Mouse (Mus musculus) forebrain, embryonic 15.5 days (tissue): ENCODE measurements around the gene Tmprss4. TPM values are rescaled to one million over a fixed set of nuclear protein-coding genes. Genes with fewer than 3 reads are reported as not detected.

Experiments used
- ATAC-seq: fragments of 200-750 bp; cut with Nextera tagmentation; replicated peaks from 2 replicates; pipeline ENCODE4 v1.8.0; 2017; ENCODE audit warnings: mild to moderate bottlenecking, moderate TSS enrichment, moderate library complexity
- H3K27ac ChIP-seq: fragments of 300-500 bp; sonication (generic); replicated peaks from 2 replicates; pipeline ENCODE4 v1.5.1; 2015; ENCODE audit warnings: mild to moderate bottlenecking, inconsistent platforms
- H3K27me3 ChIP-seq: fragments of 300-500 bp; sonication (generic); 2 replicates; pipeline ENCODE4 v1.6.1; 2015; ENCODE audit warnings: inconsistent platforms
- H3K36me3 ChIP-seq: fragments of 300-500 bp; sonication (generic); 2 replicates; pipeline ENCODE4 v1.6.1; 2015; ENCODE audit warnings: mild to moderate bottlenecking, inconsistent platforms
- H3K4me1 ChIP-seq: fragments of 300-500 bp; sonication (generic); 2 replicates; pipeline ENCODE4 v1.6.1; 2015; ENCODE audit warnings: inconsistent platforms
- H3K4me2 ChIP-seq: fragments of 300-500 bp; sonication (generic); replicated peaks from 2 replicates; pipeline ENCODE4 v1.6.1; 2015; ENCODE audit warnings: mild to moderate bottlenecking, inconsistent platforms
- H3K4me3 ChIP-seq: fragments of 300-500 bp; sonication (generic); 2 replicates; pipeline ENCODE4 v1.5.1; 2015; ENCODE audit warnings: mild to moderate bottlenecking, inconsistent platforms
- H3K9ac ChIP-seq: fragments of 300-500 bp; sonication (generic); replicated peaks from 2 replicates; pipeline ENCODE4 v1.6.1; 2015; ENCODE audit warnings: mild to moderate bottlenecking, inconsistent platforms
- H3K9me3 ChIP-seq: fragments of 300-500 bp; sonication (generic); 2 replicates; pipeline ENCODE4 v1.6.1; 2016; ENCODE audit warnings: inconsistent platforms
- WGBS: fragments of 180-500 bp; shearing (Covaris S2); methylation state at CpG from one replicate; pipeline ENCODE4 v1.1.7; 2015; ENCODE audit warnings: mixed read lengths; 5-methylcytosine and 5-hydroxymethylcytosine counted together
- polyA plus RNA-seq: library from polyadenylated mRNA; unstranded; fragments of >200 nt; fragmentation: Nextera tagmentation; extraction: Ambion mirVana; gene quantifications from 2 replicates; pipeline ENCODE4 v1.2.1, GENCODE M21; 2015

Gene Tmprss4
- polyA plus RNA-seq, 1 experiment from 2014 or later, result not detected

DNA sequence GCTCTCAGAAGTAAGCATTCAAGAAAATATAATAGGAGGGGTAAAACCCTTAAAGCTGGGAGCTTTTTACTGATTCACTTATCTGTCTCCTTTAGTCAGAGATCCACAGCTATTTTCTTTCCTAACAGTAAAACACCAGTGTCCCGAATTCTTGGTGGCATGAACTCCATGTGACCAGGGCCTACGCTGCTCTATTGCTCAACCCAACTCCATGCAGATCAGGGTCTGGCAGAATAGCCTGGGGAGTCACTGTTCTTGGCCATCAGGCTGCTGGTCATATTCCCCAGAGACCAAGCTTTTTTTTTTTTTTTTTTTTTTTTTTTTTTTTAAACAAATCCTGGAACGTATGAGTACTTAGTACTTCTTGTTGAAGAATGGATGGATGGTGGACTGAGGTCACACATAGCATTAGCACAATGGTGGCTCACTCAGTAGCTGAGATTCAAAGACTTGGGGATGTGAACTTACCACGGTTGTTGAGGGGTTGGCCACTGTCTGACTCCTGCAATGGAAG lies 14.2 kb downstream of the Tmprss4 start:
- Histone ChIP-seq H3K4me1 (no peaks in the 10 kb centered on the region), H3K4me3 (no peak overlapping the region), H3K27ac (no peak overlapping the region), H3K9me3 (no peaks in the 10 kb centered on the region), H3K4me2 (no peak overlapping the region), H3K9ac (no peak overlapping the region), H3K27me3 (no peaks in the 10 kb centered on the region), H3K36me3 (no peaks in the 10 kb centered on the region)
- WGBS, result 91% methylated on average over 4 of the region's 4 CpGs
- ATAC-seq, result no peak

DNA sequence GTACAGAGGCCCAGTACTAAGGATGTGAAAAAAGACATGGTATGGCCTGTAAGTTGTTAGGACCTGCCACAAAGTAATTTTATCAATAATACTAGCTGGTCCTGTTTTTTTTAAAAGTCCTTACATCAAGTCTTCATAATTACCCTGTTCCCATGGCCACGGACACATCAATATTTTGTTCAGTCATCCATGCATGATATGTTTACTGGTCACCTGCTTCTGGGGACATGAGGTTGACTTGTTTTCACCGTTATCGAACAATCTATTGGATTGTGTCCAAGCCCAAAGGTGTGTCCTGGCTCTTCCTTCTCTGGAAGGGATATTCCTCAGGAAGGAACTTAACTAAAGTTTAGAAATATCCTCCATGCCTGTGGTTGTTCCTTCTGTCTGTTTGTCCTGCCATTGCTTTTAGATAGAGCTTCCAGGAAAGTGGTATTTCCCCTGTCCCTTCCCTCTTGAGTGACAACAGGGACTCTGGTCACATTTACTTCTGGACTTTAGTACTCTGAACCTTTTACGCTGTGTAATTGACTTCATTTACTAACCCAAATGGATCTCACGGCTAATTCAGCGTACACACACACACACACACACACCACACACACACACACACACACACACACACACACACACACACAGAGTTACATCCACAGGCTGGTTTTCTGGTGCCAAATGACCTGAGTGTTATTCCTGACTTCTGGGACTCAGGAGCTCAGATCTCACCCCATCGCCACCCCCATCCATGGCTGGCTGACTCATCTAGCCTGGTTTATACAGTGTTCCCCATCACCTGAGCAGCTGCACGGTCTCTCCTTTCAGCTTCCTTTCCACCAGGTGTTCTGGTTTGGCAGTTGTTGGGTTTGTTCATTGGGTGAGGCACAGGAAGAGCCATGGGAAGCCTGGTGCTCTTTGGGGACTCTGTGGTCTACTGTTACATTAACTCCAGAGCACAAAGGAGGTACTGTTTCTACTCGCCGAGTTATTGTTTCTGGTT lies 15.0 kb downstream of the Tmprss4 start:
- H3K4me2 ChIP-seq, result no peak overlapping the region
- H3K9ac ChIP-seq, result no peak overlapping the region
- ATAC-seq, result no peak
- no peak overlapping the region for H3K27ac ChIP-seq
- WGBS, result 90% methylated on average over 10 of the region's 10 CpGs
- no peaks in the 10 kb centered on the region for H3K4me1 ChIP-seq
- H3K27me3 ChIP-seq, result no peaks in the 10 kb centered on the region
- no peaks in the 10 kb centered on the region for H3K36me3 ChIP-seq
- no peaks in the 10 kb centered on the region for H3K9me3 ChIP-seq
- no peak overlapping the region for H3K4me3 ChIP-seq

DNA sequence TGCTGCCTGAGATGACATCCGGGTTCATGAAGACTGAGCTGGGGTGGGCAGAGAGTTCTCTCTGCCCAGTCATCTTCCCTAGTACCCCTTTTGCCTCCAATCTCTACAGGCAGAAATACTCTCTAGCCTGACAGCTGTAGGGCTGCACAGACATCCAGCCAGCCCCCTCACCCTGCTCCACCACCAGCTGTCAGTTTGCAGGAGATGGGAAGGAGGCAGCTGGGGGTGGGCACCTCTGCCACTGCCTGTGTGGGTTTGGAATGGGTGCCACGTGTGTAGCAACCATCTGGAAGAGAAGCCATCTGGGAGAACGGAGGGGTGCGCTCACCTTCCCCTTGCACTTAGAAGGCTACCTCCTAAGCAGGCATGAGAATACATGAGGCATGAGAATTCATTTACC lies 18.6 kb downstream of the Tmprss4 start:
- no peaks in the 10 kb centered on the region for H3K27me3 ChIP-seq
- H3K4me2 ChIP-seq, result no peak overlapping the region
- no peak overlapping the region for H3K4me3 ChIP-seq
- 79% methylated on average over 4 of the region's 4 CpGs for WGBS
- no peak overlapping the region for H3K9ac ChIP-seq
- no peaks in the 10 kb centered on the region for H3K4me1 ChIP-seq
- no peaks in the 10 kb centered on the region for H3K36me3 ChIP-seq
- H3K9me3 ChIP-seq, result no peaks in the 10 kb centered on the region
- ATAC-seq, result no peak
- no peak overlapping the region for H3K27ac ChIP-seq

DNA sequence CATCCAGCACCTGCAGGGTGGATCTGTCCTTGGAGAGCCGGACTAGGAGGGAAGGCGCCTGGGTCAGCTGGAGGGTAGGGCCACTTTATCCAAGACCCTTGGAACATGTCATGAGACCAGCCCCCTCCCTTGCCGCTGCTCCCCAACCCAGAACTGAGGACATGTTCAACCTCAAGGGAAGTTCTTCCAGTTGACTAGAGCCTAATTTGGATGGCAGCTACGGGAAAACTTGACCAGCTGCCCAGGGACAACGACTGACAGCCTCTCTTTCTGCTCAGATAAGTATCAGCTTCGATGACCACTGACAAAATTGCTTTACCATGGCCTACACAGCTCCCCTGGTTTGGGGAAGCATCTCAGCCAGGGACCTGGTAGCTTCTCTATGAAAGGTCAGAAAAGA lies 20.6 kb downstream of the Tmprss4 start:
- Histone ChIP-seq H3K4me3 (no peak overlapping the region), H3K4me2 (no peak overlapping the region), H3K36me3 (no peaks in the 10 kb centered on the region)

DNA sequence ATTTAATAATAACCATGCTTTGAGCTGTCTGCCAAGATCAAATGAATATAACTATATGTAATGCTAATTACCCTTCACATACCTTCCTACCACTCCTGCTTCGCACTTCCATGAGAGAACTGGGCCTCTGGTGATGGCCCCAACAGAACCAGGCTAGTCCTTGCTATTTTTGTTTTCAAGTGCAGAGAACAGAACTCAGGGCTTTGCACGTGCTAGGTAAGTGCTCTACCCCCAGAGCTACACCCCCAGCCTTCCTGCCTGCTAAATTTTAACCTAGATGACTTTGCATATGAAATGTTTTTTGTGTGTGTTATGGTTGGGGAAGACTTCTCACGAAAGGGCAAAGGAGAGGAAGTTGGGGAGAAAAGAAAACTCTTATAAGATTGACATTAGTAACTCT lies 21.4 kb downstream of the Tmprss4 start:
- 60% methylated on average over 3 of the region's 3 CpGs for WGBS
- H3K36me3 ChIP-seq, result no peaks in the 10 kb centered on the region
- H3K4me3 ChIP-seq, result no peak overlapping the region
- no peak overlapping the region for H3K9ac ChIP-seq
- no peak for ATAC-seq
- no peaks in the 10 kb centered on the region for H3K4me1 ChIP-seq
- H3K27me3 ChIP-seq, result no peaks in the 10 kb centered on the region
- H3K4me2 ChIP-seq, result no peak overlapping the region
- no peak overlapping the region for H3K27ac ChIP-seq
- no peaks in the 10 kb centered on the region for H3K9me3 ChIP-seq

More for the DNA sequence above, 20.6 kb downstream of the Tmprss4 start:
- Histone ChIP-seq H3K9me3 (no peaks in the 10 kb centered on the region), H3K27me3 (no peaks in the 10 kb centered on the region), H3K9ac (no peak overlapping the region), H3K4me1 (no peaks in the 10 kb centered on the region), H3K27ac (no peak overlapping the region)
- 84% methylated on average over 6 of the region's 6 CpGs for WGBS
- no peak for ATAC-seq

DNA sequence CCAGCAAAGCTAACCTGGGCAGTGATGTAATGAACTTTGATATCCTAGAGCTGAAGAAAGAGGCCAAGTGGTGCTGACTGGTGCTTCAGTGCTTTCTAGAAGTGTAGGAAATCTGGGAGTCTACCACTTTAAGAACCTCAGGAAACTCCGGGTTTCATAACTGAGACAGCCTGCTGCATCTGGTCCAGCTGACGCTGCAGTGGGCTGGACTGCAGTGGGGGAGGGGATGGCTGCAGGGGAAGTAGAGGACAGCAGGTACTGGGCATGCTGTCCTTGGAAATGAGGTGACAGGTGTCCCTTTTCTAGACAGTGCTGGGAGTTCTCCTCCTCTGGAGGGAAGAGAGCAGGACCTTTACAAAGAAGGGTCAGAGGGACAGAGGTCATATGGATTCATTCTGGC lies 22.1 kb downstream of the Tmprss4 start, which contains the start of gene BC049352:
Gene BC049352 (plus strand): TSS at position 238 of the 400 bp plus-strand sequence.
- H3K9me3 ChIP-seq, result no peaks in the 10 kb centered on the region
- no peaks in the 10 kb centered on the region for H3K4me1 ChIP-seq
- H3K36me3 ChIP-seq, result no peaks in the 10 kb centered on the region
- H3K4me3 ChIP-seq, result no peak within 1 kb of the TSS
- 30% methylated on average over 2 of the region's 2 CpGs for WGBS
- H3K4me2 ChIP-seq, result no peak within 1 kb of the TSS
- ATAC-seq, result no peak
- H3K27me3 ChIP-seq, result no peaks in the 10 kb centered on the region
- no peak within 1 kb of the TSS for H3K27ac ChIP-seq
- H3K9ac ChIP-seq, result no peak within 1 kb of the TSS

DNA sequence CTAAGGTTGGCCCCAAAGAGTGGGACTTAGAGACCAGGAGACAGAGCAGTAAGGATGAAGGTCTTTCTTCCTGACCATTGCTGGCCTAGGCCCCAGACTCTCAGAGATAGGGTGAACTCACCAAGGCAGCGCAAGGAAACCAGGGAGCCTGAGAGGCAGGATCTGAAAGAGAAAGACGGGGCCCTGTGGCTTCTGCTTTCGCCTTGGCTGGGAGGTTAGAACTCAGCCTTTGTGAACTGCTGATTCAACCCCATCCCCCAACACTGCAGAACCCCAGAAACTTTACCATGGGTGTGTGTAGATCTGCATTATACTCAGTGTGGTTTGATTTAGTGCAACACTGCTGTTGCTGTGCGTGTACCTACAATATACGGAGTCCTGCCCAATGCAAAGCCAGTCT lies 24.6 kb downstream of the Tmprss4 start:
- Histone ChIP-seq H3K4me1 (no peaks in the 10 kb centered on the region), H3K27ac (no peak overlapping the region), H3K4me3 (no peak overlapping the region), H3K9ac (no peak overlapping the region), H3K9me3 (no peaks in the 10 kb centered on the region), H3K27me3 (no peaks in the 10 kb centered on the region), H3K4me2 (no peak overlapping the region), H3K36me3 (no peaks in the 10 kb centered on the region)
- ATAC-seq, result no peak
- WGBS, result 83% methylated on average over 5 of the region's 5 CpGs

DNA sequence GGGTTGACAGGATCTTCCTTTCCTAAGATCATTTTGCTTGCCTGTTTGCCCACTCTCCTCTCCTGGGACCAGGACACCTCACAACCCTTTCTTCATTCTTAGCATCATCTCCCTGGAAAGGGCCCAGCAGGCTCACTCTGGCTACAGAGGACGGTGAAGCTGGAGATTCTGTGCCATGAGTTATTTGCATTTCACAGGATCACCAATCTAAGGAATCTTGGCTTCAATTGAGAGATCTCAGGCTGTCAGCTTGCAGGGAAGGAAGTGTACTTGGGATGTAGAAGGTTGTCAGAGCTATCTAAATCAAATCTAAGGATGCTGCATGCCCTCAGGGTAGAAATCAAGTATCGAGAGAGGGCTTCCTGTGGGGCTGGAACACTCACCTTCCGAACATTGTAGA lies 30.4 kb downstream of the Tmprss4 start:
- Histone ChIP-seq H3K9me3 (no peaks in the 10 kb centered on the region), H3K27ac (no peak overlapping the region), H3K4me2 (no peak overlapping the region), H3K4me3 (no peak overlapping the region), H3K4me1 (no peaks in the 10 kb centered on the region), H3K36me3 (no peaks in the 10 kb centered on the region), H3K27me3 (no peaks in the 10 kb centered on the region), H3K9ac (no peak overlapping the region)
- ATAC-seq, result no peak
- 68% methylated on average over 3 of the region's 3 CpGs for WGBS

DNA sequence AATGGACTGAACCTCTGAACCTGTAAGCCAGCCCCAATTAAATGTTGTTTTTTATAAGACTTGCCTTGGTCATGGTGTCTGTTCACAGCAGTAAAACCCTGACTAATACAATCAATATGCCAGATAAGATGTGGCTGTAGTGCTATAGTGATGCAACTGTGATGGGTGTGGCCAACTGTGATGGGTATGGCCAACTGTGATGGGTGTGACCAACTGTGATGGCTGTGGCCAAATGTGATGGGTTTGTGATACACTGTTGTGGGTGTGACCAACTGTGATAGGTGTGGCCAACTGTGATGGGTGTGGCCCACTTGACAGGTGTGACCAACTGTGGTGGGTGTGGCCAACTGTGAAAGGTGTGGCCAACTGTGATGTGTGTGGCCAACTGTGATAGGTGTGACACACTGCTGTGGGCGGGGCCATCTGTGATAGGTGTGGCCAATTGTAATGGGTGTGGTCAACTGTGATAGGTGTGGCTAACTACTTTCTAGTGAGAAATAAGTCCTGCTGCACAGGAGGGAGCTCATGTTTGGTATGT lies 32.8 kb downstream of the Tmprss4 start:
- Histone ChIP-seq H3K9ac (no peak overlapping the region), H3K36me3 (no peaks in the 10 kb centered on the region), H3K4me2 (no peak overlapping the region), H3K27ac (no peak overlapping the region), H3K4me3 (no peak overlapping the region), H3K9me3 (no peaks in the 10 kb centered on the region), H3K4me1 (no peaks in the 10 kb centered on the region), H3K27me3 (no peaks in the 10 kb centered on the region)
- WGBS, result 82% methylated on average over 1 of the region's 1 CpGs
- no peak for ATAC-seq

DNA sequence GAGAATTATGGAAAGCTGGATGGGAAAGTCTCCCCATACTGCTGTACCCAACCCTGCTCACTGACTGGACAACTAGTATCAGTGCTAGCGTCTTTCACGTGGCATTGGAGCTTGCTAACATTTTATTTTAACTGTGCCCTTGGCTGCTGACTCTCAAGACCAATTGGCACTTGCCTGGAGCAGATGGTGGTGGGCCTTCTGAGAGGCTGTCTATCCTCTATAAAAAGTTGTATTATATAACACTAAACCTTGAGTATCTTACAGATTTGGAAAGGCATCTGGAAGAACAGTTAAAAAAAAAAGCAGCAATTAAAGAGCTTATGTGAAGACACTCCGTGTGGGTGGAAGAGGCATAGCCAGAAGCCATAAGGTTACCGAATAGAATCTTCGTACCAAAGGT lies 33.7 kb downstream of the Tmprss4 start:
- ATAC-seq, result no peak
- Histone ChIP-seq H3K4me3 (no peak overlapping the region), H3K4me2 (no peak overlapping the region), H3K27ac (no peak overlapping the region), H3K9ac (no peak overlapping the region), H3K4me1 (no peaks in the 10 kb centered on the region), H3K27me3 (no peaks in the 10 kb centered on the region), H3K36me3 (no peaks in the 10 kb centered on the region), H3K9me3 (no peaks in the 10 kb centered on the region)
- WGBS, result 86% methylated on average over 5 of the region's 5 CpGs

DNA sequence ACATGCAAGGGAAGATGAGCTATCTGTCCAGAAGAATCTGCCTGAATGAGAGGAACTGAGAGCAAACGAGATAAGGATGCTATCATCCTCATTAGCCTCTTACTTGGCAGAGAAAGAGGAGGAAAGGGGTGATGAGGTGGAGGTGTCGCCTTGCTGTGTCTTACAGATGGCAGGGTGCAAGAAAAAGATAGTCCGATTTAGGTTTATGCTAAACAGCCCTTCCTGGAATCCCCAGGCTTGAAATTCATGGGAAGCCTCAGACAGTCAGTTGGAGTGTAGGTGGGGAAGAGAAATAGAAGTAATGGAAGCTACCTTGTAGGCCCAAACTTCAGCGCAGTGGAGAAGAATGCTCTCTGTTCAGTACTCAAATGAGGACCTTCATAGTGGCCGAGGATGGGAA lies 36.0 kb downstream of the Tmprss4 start:
- no peak overlapping the region for H3K4me2 ChIP-seq
- H3K4me3 ChIP-seq, result no peak overlapping the region
- no peaks in the 10 kb centered on the region for H3K27me3 ChIP-seq
- 81% methylated on average over 5 of the region's 5 CpGs for WGBS
- H3K27ac ChIP-seq, result no peak overlapping the region
- H3K9me3 ChIP-seq, result no peaks in the 10 kb centered on the region
- H3K9ac ChIP-seq, result no peak overlapping the region
- no peaks in the 10 kb centered on the region for H3K4me1 ChIP-seq
- no peaks in the 10 kb centered on the region for H3K36me3 ChIP-seq
- no peak for ATAC-seq

DNA sequence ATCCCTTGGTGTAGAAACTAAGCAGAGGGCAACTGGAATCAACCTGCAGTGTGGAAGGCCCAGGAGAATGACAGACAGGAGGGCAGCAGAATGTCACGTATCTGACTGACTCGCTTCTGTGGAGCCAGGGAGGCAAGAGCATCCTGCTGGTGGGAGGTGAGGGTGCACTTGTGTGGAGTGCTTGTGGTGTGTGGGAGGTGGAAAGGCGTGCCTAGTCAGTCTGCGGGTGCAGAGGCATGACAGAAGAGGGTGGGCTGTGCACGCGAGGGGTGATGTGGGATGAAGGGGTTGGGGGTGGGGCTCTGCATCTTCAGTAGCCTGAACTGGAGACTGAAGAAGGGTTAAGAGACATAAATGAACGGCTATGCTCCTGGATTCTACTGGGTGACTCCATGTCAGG lies 50.5 kb downstream of the Tmprss4 start:
- no peak for ATAC-seq
- Histone ChIP-seq H3K4me1 (no peaks in the 10 kb centered on the region), H3K27ac (no peak overlapping the region), H3K4me3 (no peak overlapping the region), H3K4me2 (no peak overlapping the region), H3K9ac (no peak overlapping the region), H3K36me3 (no peaks in the 10 kb centered on the region), H3K9me3 (no peaks in the 10 kb centered on the region), H3K27me3 (peaks cover 16% of the 10 kb centered on the region)
- WGBS, result 82% methylated on average over 7 of the region's 7 CpGs
